In the genomic region with DNA sequence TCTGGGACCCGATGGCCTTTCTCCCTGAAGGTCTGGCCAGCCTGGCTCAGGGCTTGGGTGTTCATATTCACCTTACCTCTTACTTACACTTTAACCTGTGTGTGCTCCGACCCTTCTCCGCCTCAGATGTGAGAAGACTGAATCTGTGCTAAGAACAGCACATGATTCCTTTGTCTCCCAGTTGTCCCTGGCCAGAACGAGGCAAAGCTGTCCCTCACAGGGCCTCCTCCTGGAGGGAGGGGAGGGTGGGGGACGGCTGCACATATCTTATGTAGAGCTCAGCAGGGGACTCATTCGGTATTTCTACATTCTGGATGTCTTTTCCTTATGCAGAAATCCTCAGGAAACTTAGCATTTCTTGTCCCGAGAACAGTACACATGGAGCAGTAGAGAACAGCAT, we compare ENCODE assay signal across 16 mouse cellular contexts.
A peak's percentile ranks its signal among the peaks of the same experiment; 100 is the strongest.
DNase-seq lines count a peak whose midpoint lies in the region; ATAC-seq and TF ChIP-seq lines count a peak whose summit lies in the region.
"Had no signal": no experiment of that assay in that cellular context is flagged by ENCODE, and none has a peak within 500 bp of the region (broad histone marks: within the 10 kb centered on the region; RNA-seq: fewer than 3 reads in every experiment).

No protein-coding gene starts in this region.

- H3K9ac ChIP-seq in forebrain, embryonic 16.5 days (replicated peaks; ENCODE audit: low read depth, low read length): no peak overlapping the region
- peak overlapping the region; percentile 36; the same call in 1 of the 2 replicates for H3K9ac ChIP-seq in heart, embryonic 16.5 days (ENCODE audit: low read length)
- no peak overlapping the region for H3K9ac ChIP-seq in midbrain, embryonic 12.5 days (replicated peaks)
- no peak overlapping the region for H3K9ac ChIP-seq in midbrain, embryonic 14.5 days (replicated peaks; ENCODE audit: low read length)
- no peak overlapping the region for H3K9ac ChIP-seq in midbrain, postnatal 0 days (replicated peaks; ENCODE audit: low read length, poor library complexity, severe bottlenecking)
- H3K9ac ChIP-seq: liver, embryonic 13.5 days had no signal

- no peaks in the 10 kb centered on the region for H3K27me3 ChIP-seq in forebrain, embryonic 10.5 days (ENCODE audit: poor library complexity, severe bottlenecking)
- no peaks in the 10 kb centered on the region for H3K27me3 ChIP-seq in forebrain, embryonic 16.5 days (replicated peaks; ENCODE audit: control insufficient read depth, insufficient read depth, low read length)
- H3K27me3 ChIP-seq in heart, embryonic 16.5 days (ENCODE audit: control insufficient read depth, insufficient read depth, low read length): no peaks in the 10 kb centered on the region
- H3K27me3 ChIP-seq in midbrain, embryonic 12.5 days: no peaks in the 10 kb centered on the region
- H3K27me3 ChIP-seq in midbrain, embryonic 14.5 days (ENCODE audit: control insufficient read depth, insufficient read depth, low read length): no peaks in the 10 kb centered on the region
- H3K27me3 ChIP-seq in midbrain, postnatal 0 days (ENCODE audit: insufficient read depth, low read length): no peaks in the 10 kb centered on the region
- H3K27me3 ChIP-seq: liver, embryonic 13.5 days had no signal

- H3K4me2 ChIP-seq in forebrain, embryonic 16.5 days (ENCODE audit: low read length): no peak overlapping the region
- no peak overlapping the region for H3K4me2 ChIP-seq in heart, embryonic 16.5 days (ENCODE audit: low read depth, low read length)
- no peak overlapping the region for H3K4me2 ChIP-seq in midbrain, embryonic 12.5 days (replicated peaks)
- H3K4me2 ChIP-seq in midbrain, embryonic 14.5 days (ENCODE audit: low read length): no peak overlapping the region
- H3K4me2 ChIP-seq in midbrain, postnatal 0 days (ENCODE audit: low read depth, low read length, poor library complexity, severe bottlenecking): no peak overlapping the region
- H3K4me2 ChIP-seq: liver, embryonic 13.5 days had no signal

- H3K4me3 ChIP-seq in forebrain, embryonic 10.5 days: no peak overlapping the region
- no peak overlapping the region for H3K4me3 ChIP-seq in forebrain, embryonic 16.5 days (replicated peaks; ENCODE audit: low read length)
- H3K4me3 ChIP-seq in heart, embryonic 16.5 days (ENCODE audit: low read length): no peak overlapping the region
- H3K4me3 ChIP-seq in midbrain, embryonic 12.5 days: no peak overlapping the region
- H3K4me3 ChIP-seq in midbrain, embryonic 14.5 days (replicated peaks; ENCODE audit: low read depth, low read length): no peak overlapping the region
- H3K4me3 ChIP-seq in midbrain, postnatal 0 days (ENCODE audit: low read depth, low read length): no peak overlapping the region
- H3K4me3 ChIP-seq: erythroblast, embryonic 14.5 days; liver, embryonic 13.5 days had no signal

- ATAC-seq in forebrain, embryonic 16.5 days: no peak
- no peak for ATAC-seq in heart, embryonic 16.5 days (replicated peaks; ENCODE audit: extremely low read depth, insufficient read depth, low FRiP score)
- ATAC-seq in midbrain, embryonic 12.5 days (ENCODE audit: low FRiP score, low read depth): no peak
- no peak for ATAC-seq in midbrain, embryonic 14.5 days (ENCODE audit: low FRiP score, low TSS enrichment)
- peak; percentile 25; the same call in 1 of the 2 replicates for ATAC-seq in midbrain, postnatal 0 days (ENCODE audit: low FRiP score)

- peak overlapping the region; percentile 67 for H3K27ac ChIP-seq in forebrain, embryonic 10.5 days
- H3K27ac ChIP-seq in forebrain, embryonic 16.5 days (ENCODE audit: low read length): no peak overlapping the region
- no peak overlapping the region for H3K27ac ChIP-seq in heart, embryonic 16.5 days (ENCODE audit: low read length)
- H3K27ac ChIP-seq in midbrain, embryonic 12.5 days (replicated peaks): peak overlapping the region; percentile 21; the same call in 1 of the 2 replicates
- no peak overlapping the region for H3K27ac ChIP-seq in midbrain, embryonic 14.5 days (replicated peaks; ENCODE audit: low read depth, low read length)
- H3K27ac ChIP-seq in midbrain, postnatal 0 days (ENCODE audit: low read depth, low read length): no peak overlapping the region
- H3K27ac ChIP-seq: liver, embryonic 13.5 days had no signal

- no peaks in the 10 kb centered on the region for H3K9me3 ChIP-seq in forebrain, embryonic 10.5 days
- no peaks in the 10 kb centered on the region for H3K9me3 ChIP-seq in forebrain, embryonic 16.5 days (ENCODE audit: control insufficient read depth, low read length)
- H3K9me3 ChIP-seq in heart, embryonic 16.5 days (replicated peaks; ENCODE audit: control insufficient read depth, low read length): no peaks in the 10 kb centered on the region
- H3K9me3 ChIP-seq in midbrain, embryonic 12.5 days: no peaks in the 10 kb centered on the region
- H3K9me3 ChIP-seq in midbrain, embryonic 14.5 days (ENCODE audit: control insufficient read depth, low read length): no peaks in the 10 kb centered on the region
- no peaks in the 10 kb centered on the region for H3K9me3 ChIP-seq in midbrain, postnatal 0 days (ENCODE audit: low read length)
- H3K9me3 ChIP-seq: liver, embryonic 13.5 days had no signal

- TF ChIP-seq CTCF in midbrain, postnatal 0 days (IDR thresholded peaks at IDR 0.05): no peak

- H3K36me3 ChIP-seq in forebrain, embryonic 10.5 days (replicated peaks): no peaks in the 10 kb centered on the region
- H3K36me3 ChIP-seq in forebrain, embryonic 16.5 days (ENCODE audit: control insufficient read depth, insufficient read depth): no peaks in the 10 kb centered on the region
- H3K36me3 ChIP-seq in heart, embryonic 16.5 days (ENCODE audit: control insufficient read depth, insufficient read depth): no peaks in the 10 kb centered on the region
- H3K36me3 ChIP-seq in midbrain, embryonic 12.5 days: no peaks in the 10 kb centered on the region
- no peaks in the 10 kb centered on the region for H3K36me3 ChIP-seq in midbrain, embryonic 14.5 days (ENCODE audit: control insufficient read depth, insufficient read depth, low read length)
- H3K36me3 ChIP-seq in midbrain, postnatal 0 days (ENCODE audit: insufficient read depth, low read length): no peaks in the 10 kb centered on the region
- H3K36me3 ChIP-seq: liver, embryonic 13.5 days had no signal

- H3K4me1 ChIP-seq in forebrain, embryonic 10.5 days: peaks cover 9% of the 10 kb centered on the region
- no peaks in the 10 kb centered on the region for H3K4me1 ChIP-seq in forebrain, embryonic 16.5 days (replicated peaks; ENCODE audit: control insufficient read depth, insufficient read depth, low read length)
- peaks cover 27% of the 10 kb centered on the region for H3K4me1 ChIP-seq in heart, embryonic 16.5 days (ENCODE audit: control insufficient read depth, insufficient read depth, low read length)
- peaks cover 14% of the 10 kb centered on the region for H3K4me1 ChIP-seq in midbrain, embryonic 12.5 days
- peaks cover 8% of the 10 kb centered on the region; the same call in 1 of the 2 replicates for H3K4me1 ChIP-seq in midbrain, embryonic 14.5 days (ENCODE audit: control insufficient read depth, insufficient read depth, low read length)
- H3K4me1 ChIP-seq in midbrain, postnatal 0 days (ENCODE audit: insufficient read depth, low read length): no peaks in the 10 kb centered on the region

- no peak for DNase-seq in forebrain, embryonic 10.5 days (ENCODE audit: extremely low spot score, low spot score)
- DNase-seq in heart, adult 18-20 months: no peak
- no peak for DNase-seq in midbrain, embryonic 14.5 days
- no peak for DNase-seq in midbrain, postnatal 0 days (ENCODE audit: low spot score)
- DNase-seq in embryo, embryonic 10 days (ENCODE audit: low spot score): no peak
- DNase-seq: adrenal gland, postnatal 36 days; cerebellum, adult 9-11 months; gastrocnemius, postnatal 36 days; kidney, adult 9 months; kidney, postnatal 4 days; liver, embryonic 13.5 days; lung, postnatal 10 days had no signal

- WGBS in forebrain, embryonic 10.5 days: 69% methylated on average over 7 of the region's 7 CpGs
- 52% methylated on average over 7 of the region's 7 CpGs for WGBS in forebrain, embryonic 16.5 days
- 52% methylated on average over 7 of the region's 7 CpGs for WGBS in heart, embryonic 16.5 days
- WGBS in midbrain, embryonic 12.5 days: 48% methylated on average over 7 of the region's 7 CpGs
- 44% methylated on average over 7 of the region's 7 CpGs for WGBS in midbrain, embryonic 14.5 days
- WGBS in midbrain, postnatal 0 days: 38% methylated on average over 7 of the region's 7 CpGs

Comparison
In these comparisons a context has a peak if more than half of its experiments do, and no peak if none do; other contexts are left out.
1. H3K27ac ChIP-seq: peak in forebrain, embryonic 10.5 days (single experiment) and midbrain, embryonic 12.5 days (single experiment); none in forebrain, embryonic 16.5 days (single experiment), heart, embryonic 16.5 days (single experiment), midbrain, embryonic 14.5 days (single experiment) and midbrain, postnatal 0 days (single experiment).